Mouse (Mus musculus) CH12.LX (cell line): ENCODE data around the gene Cln5.

ENCODE experiments used
- EP300 ChIP-seq: IDR thresholded peaks from 2 replicates; pipeline ENCODE4 v1.6.1; 2011; ENCODE audit warnings: low read length, improper control_type of control experiment
- MAZ ChIP-seq: IDR thresholded peaks from 2 replicates; pipeline ENCODE4 v1.6.1; 2012; ENCODE audit warnings: low read depth, mild to moderate bottlenecking, inconsistent platforms, low read length, improper control_type of control experiment, moderate library complexity
- POLR2A ChIP-seq: IDR thresholded peaks from 2 replicates; pipeline ENCODE4 v1.6.1; 2011; ENCODE audit warnings: low read depth, mild to moderate bottlenecking, improper control_type of control experiment, low read length
- POLR2AphosphoS2 ChIP-seq: IDR thresholded peaks from 2 replicates; pipeline ENCODE4 v1.6.1; 2011; ENCODE audit warnings: low read depth, low read length, improper control_type of control experiment
- USF1 ChIP-seq: IDR thresholded peaks from 2 replicates; pipeline ENCODE4 v1.6.1; 2014; ENCODE audit warnings: low read depth, mild to moderate bottlenecking, inconsistent platforms, low read length, improper control_type of control experiment

- TF ChIP-seq POLR2A (no peak; the same call in 1 of the 2 replicates), MAZ (peak; percentile 96), POLR2AphosphoS2 (no peak), EP300 (peak; percentile 100), USF1 (no peak)
These were observed 33.0 kb upstream of the Cln5 start for GRCm38 (mm10) chr14:103037016-103037415.
